Mouse (Mus musculus) olfactory bulb, adult 2 months (tissue): Measurements from ENCODE around the gene Gse1.

Experiments used
- CTCF ChIP-seq: fragments of 200-500 bp; IDR thresholded peaks from 2 replicates; pipeline ENCODE4 v1.5.1; 2012; ENCODE audit warnings: low read depth, mild to moderate bottlenecking, low read length, moderate library complexity; ENCODE audit not compliant: insufficient read depth
- POLR2A ChIP-seq: fragments of 200-500 bp; IDR thresholded peaks from 2 replicates; pipeline ENCODE4 v1.6.1; 2012; ENCODE audit warnings: mild to moderate bottlenecking, low read depth, low read length, moderate library complexity; ENCODE audit not compliant: insufficient read depth

- no peak for TF ChIP-seq POLR2A
- no peak for TF ChIP-seq CTCF
These were observed 273.2 kb downstream of the Gse1 start for GRCm38 (mm10) chr8:120501426-120501825.
